Mouse (Mus musculus) testis, adult 2 months (tissue): Measurements from ENCODE around the gene Ip6k2. TPM values are rescaled to one million over a fixed set of nuclear protein-coding genes. Genes with fewer than 3 reads are reported as not detected.

ENCODE experiments used
- H3K27ac ChIP-seq: fragments of 200-500 bp; 2 replicates; pipeline ENCODE4 v1.5.1; 2012; ENCODE audit warnings: low read depth, low read length; ENCODE audit not compliant: control insufficient read depth, insufficient read depth
- H3K27me3 ChIP-seq: fragments of 200-500 bp; 2 replicates; pipeline ENCODE4 v1.6.1; 2012; ENCODE audit warnings: mild to moderate bottlenecking, low read length, moderate library complexity; ENCODE audit not compliant: control insufficient read depth, insufficient read depth
- H3K36me3 ChIP-seq: fragments of 200-500 bp; 2 replicates; pipeline ENCODE4 v1.6.1; 2012; ENCODE audit warnings: mild to moderate bottlenecking, low read length; ENCODE audit not compliant: control insufficient read depth, insufficient read depth
- H3K4me1 ChIP-seq: fragments of 200-500 bp; 2 replicates; pipeline ENCODE4 v1.6.1; 2012; ENCODE audit warnings: low read length; ENCODE audit not compliant: control insufficient read depth, insufficient read depth
- H3K4me3 ChIP-seq: fragments of 200-500 bp; 2 replicates; pipeline ENCODE4 v1.5.1; 2012; ENCODE audit warnings: low read depth, mild to moderate bottlenecking, low read length, moderate library complexity, mixed read lengths; ENCODE audit not compliant: control insufficient read depth
- CTCF ChIP-seq: fragments of 200-500 bp; IDR thresholded peaks from 2 replicates; pipeline ENCODE4 v1.5.1; 2012; ENCODE audit warnings: low read depth, mild to moderate bottlenecking, inconsistent platforms, low read length, moderate library complexity; ENCODE audit not compliant: control insufficient read depth, insufficient read depth, insufficient replicate concordance
- POLR2A ChIP-seq: fragments of 200-500 bp; IDR thresholded peaks from 2 replicates; pipeline ENCODE4 v1.6.1; 2012; ENCODE audit warnings: low read depth, mild to moderate bottlenecking, inconsistent platforms, low read length, moderate library complexity; ENCODE audit not compliant: control insufficient read depth
- polyA plus RNA-seq: library from polyadenylated mRNA; depleted of rRNA; stranded (reverse); fragments of >200 nt; gene quantifications from 2 replicates; pipeline ENCODE4 v1.2.3, GENCODE M21; 2012; rRNA removed

The Ip6k2 gene
- polyA plus RNA-seq, 1 experiment = 49.7 TPM

DNA sequence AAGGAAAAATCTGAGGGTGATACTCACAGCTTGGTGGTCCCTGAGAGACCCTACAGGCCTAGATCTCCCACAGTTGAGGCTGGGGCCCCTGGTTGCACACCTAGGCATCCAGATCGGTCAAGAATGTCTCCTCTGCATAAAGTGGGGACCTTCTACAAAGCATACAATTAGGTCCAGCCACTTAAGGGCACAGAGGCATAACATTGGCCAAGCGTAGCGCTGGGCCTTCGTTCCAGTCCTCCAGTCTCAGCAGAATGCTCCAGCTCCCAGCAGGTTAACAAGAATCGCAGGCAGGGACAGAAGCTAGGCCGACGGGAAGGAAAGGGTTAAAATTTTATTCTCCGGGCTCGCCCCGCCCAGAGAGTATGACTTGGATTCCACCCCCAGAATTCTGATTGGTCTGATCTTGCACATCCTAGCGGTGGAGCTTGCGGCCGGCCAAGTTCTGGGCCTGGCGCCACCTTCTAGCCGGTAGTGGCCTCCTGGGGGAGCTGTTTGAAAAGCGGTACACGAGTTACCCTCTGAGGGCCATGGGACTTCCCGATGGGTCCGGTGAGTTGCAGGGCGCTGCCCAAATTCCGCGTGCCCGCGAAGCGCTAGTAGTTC lies 70.1 kb downstream of the Ip6k2 start:
- Histone ChIP-seq H3K36me3 (no peaks in the 10 kb centered on the region), H3K4me3 (peak overlapping the region; percentile 70), H3K4me1 (peaks cover 28% of the 10 kb centered on the region), H3K27ac (no peak overlapping the region), H3K27me3 (no peaks in the 10 kb centered on the region)
- TF ChIP-seq CTCF = peak; percentile 32; the same call in 1 of the 2 replicates
- TF ChIP-seq POLR2A = no peak; the same call in 1 of the 2 replicates

DNA sequence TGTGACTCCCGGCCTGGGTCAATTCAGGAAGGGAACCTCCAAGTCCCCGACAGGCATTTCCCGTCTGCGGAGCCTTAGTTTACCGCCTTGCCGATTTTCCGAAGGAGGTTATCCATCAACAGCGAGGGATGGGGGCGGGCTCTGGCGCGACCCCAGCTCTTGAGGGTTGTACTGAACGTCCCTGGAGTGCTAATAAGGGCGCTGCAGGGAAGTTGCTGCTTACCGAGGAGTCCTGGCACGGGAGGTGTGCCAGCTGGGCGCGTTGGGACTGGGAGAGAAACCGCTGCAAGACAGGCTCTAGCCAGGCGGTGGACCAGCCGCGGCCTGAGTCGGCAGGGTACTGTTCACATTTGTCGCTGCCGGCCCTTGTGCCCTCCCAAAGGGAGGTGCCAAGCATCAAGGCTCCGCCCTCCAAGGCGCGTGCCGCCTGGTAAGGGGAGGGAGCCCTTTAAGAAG lies 70.7 kb downstream of the Ip6k2 start:
- no peaks in the 10 kb centered on the region for H3K36me3 ChIP-seq
- no peak overlapping the region; the same call in 1 of the 2 replicates for H3K27ac ChIP-seq
- H3K4me1 ChIP-seq = peaks cover 28% of the 10 kb centered on the region
- peak overlapping the region; percentile 70 for H3K4me3 ChIP-seq
- TF ChIP-seq POLR2A = peak; percentile 49; the same call in 1 of the 2 replicates
- TF ChIP-seq CTCF = no peak
- H3K27me3 ChIP-seq = no peaks in the 10 kb centered on the region

DNA sequence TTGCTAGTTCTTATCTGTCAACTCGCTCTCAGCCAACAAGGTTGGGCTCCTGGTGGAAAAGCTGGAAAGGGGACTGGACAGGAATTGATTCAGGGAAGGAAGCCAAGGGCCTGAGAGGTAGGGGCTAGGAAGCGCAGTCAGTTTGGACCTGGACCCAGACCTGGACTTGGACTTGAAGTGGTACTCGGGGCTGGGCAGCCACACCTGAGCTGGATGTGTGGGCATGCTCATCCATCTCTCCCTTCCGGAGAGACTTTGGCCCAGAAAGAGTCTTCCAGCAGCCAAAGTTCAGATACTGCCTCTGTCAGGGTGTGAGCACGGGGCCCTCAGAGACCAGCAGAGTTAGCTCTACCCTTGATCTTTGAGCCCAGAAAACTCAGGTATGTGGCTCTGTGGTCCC lies 71.7 kb downstream of the Ip6k2 start:
- peaks cover 28% of the 10 kb centered on the region for H3K4me1 ChIP-seq
- H3K36me3 ChIP-seq = no peaks in the 10 kb centered on the region
- no peak for TF ChIP-seq POLR2A
- TF ChIP-seq CTCF = no peak
- H3K27ac ChIP-seq = no peak overlapping the region
- no peak overlapping the region for H3K4me3 ChIP-seq
- H3K27me3 ChIP-seq = no peaks in the 10 kb centered on the region

Other genes with a start within 250 kb of the Ip6k2 start
- gene Impdh2, start 223.5 kb upstream of the Ip6k2 start, polyA plus RNA-seq = 172 and 183 TPM in 2 replicates
- gene Ndufaf3, start 216.4 kb upstream of the Ip6k2 start, polyA plus RNA-seq = 347 and 402 TPM in 2 replicates
- 184 and 185 TPM in 2 replicates for gene Dalrd3, start 213.9 kb upstream of the Ip6k2 start, polyA plus RNA-seq
- gene Wdr6, start 205.1 kb upstream of the Ip6k2 start, polyA plus RNA-seq = 13.4 and 13.5 TPM in 2 replicates
- 5.4 and 5.5 TPM in 2 replicates for gene P4htm, start 186.1 kb upstream of the Ip6k2 start, polyA plus RNA-seq
- 138 and 143 TPM in 2 replicates for gene Arih2, start 134.4 kb upstream of the Ip6k2 start, polyA plus RNA-seq
- 19.7 and 20.4 TPM in 2 replicates for gene Slc25a20, start 121.7 kb upstream of the Ip6k2 start, polyA plus RNA-seq
- gene Prkar2a, start 94.5 kb upstream of the Ip6k2 start, polyA plus RNA-seq = 105 and 112 TPM in 2 replicates
- gene Nckipsd, start 24.6 kb downstream of the Ip6k2 start, polyA plus RNA-seq = 5.6 and 5.9 TPM in 2 replicates
- 1.2 and 1.3 TPM in 2 replicates for gene Celsr3, start 42.5 kb downstream of the Ip6k2 start, polyA plus RNA-seq
- gene Slc26a6, start 69.5 kb downstream of the Ip6k2 start, polyA plus RNA-seq = 7.2 and 8.4 TPM in 2 replicates
- gene Tmem89, start 130.8 kb downstream of the Ip6k2 start, polyA plus RNA-seq = 400 and 456 TPM in 2 replicates
- 432 and 464 TPM in 2 replicates for gene Uqcrc1, start 152.8 kb downstream of the Ip6k2 start, polyA plus RNA-seq
- gene Col7a1, start 169.8 kb downstream of the Ip6k2 start, polyA plus RNA-seq = 3.4 and 4.9 TPM in 2 replicates
- gene Ucn2, start 202.2 kb downstream of the Ip6k2 start, polyA plus RNA-seq = 0.35 and 0.88 TPM in 2 replicates
- 41.2 and 53.3 TPM in 2 replicates for gene Pfkfb4, start 208.0 kb downstream of the Ip6k2 start, polyA plus RNA-seq